Comparison of ENCODE assay signal across 8 mouse cellular contexts in genomic region chr1:152902665-152903516, GRCm38 (mm10). TPM values are rescaled to one million over a fixed set of nuclear protein-coding genes. Genes with fewer than 3 reads are reported as not detected.
DNase-seq lines count a peak whose midpoint lies in the region; ATAC-seq lines count a peak whose summit lies in the region.

No protein-coding gene starts in this region.

- peaks cover 10% of the 10 kb centered on the region for H3K36me3 ChIP-seq in megakaryocyte, embryonic 14.5 days (replicated peaks; ENCODE audit: low read length)

- DNase-seq in ZHBTc4 (ENCODE audit: low read depth, low spot score), result peak; percentile 97
- peak; percentile 90 to 93 for DNase-seq in gastrocnemius, adult 8-10 months (ENCODE audit: low spot score in 2 of 2)
- peak; percentile 80 for DNase-seq in hindlimb bud, embryonic 11.5 days (ENCODE audit: extremely low spot score, low read depth, low spot score)
- peak; percentile 94 to 96 for DNase-seq in left cerebral cortex, adult 8-10 months (ENCODE audit: low spot score in 2 of 2)
- DNase-seq in right cerebral cortex, postnatal 10 days (ENCODE audit: low spot score in 2 of 2), result peak; percentile 99
- DNase-seq in urinary bladder, postnatal 25 days (ENCODE audit: low spot score), result peak; percentile 85

- H3K9me3 ChIP-seq in megakaryocyte, embryonic 14.5 days, result no peaks in the 10 kb centered on the region

- no peaks in the 10 kb centered on the region for H3K27me3 ChIP-seq in megakaryocyte, embryonic 14.5 days (replicated peaks)

- peak; percentile 69 for ATAC-seq in common myeloid progenitor, adult 5-6 weeks (replicated peaks; ENCODE audit: low read depth, poor library complexity, severe bottlenecking)

- peak overlapping the region; percentile 98 for H3K4me3 ChIP-seq in megakaryocyte, embryonic 14.5 days (replicated peaks)

- H3K4me1 ChIP-seq in megakaryocyte, embryonic 14.5 days, result peaks cover 41% of the 10 kb centered on the region

RNA-seq across cellular contexts. Expression of gene Smg7, which starts 0.4 kb away (rescaled TPM):
- 28.7 and 41.9 TPM in 2 replicates for total RNA-seq in common myeloid progenitor, adult 5-6 weeks (2017)
- total RNA-seq in gastrocnemius, adult 8-10 months (2022), result 10 to 100 TPM; 36.2 to 45.6 (median 39.9) TPM
- 10 to 100 TPM; 81.6 to 88.9 (median 83.4) TPM for total RNA-seq in left cerebral cortex, adult 8-10 months (2022)
- polyA plus RNA-seq in megakaryocyte, embryonic 14.5 days (2012; ENCODE audit: insufficient read depth, low replicate concordance), result 0.47 and 1.2 TPM in 2 replicates

RNA-seq across cellular contexts. Expression of gene Nmnat2, which starts 51.9 kb away (rescaled TPM):
- total RNA-seq in common myeloid progenitor, adult 5-6 weeks (2017), result 0.09 TPM in 1 of 2 replicates, not detected in the other
- total RNA-seq in gastrocnemius, adult 8-10 months (2022), result under 1 TPM; 0.10 to 0.58 (median 0.16) TPM
- total RNA-seq in left cerebral cortex, adult 8-10 months (2022), result 100 to 1,000 TPM; 152 to 174 (median 163) TPM
- 0.34 TPM in 1 of 2 replicates, not detected in the other for polyA plus RNA-seq in megakaryocyte, embryonic 14.5 days (2012; ENCODE audit: insufficient read depth, low replicate concordance)

Comparison
In these comparisons a context has a peak if more than half of its experiments do, and no peak if none do; other contexts are left out.
1. Peak in every context shown above with its lines: DNase-seq, ATAC-seq and H3K4me3 ChIP-seq.
2. RNA of gene Nmnat2, which starts 51.9 kb away (total RNA-seq): 152 to 174 TPM in left cerebral cortex, adult 8-10 months; 0.10 to 0.58 TPM in gastrocnemius, adult 8-10 months and 0.09 TPM in common myeloid progenitor, adult 5-6 weeks; every median in the first group is over 10 times any median in the second.